ENCODE assay signal across 16 mouse cellular contexts in genomic region chr7:71413121-71413520, GRCm38 (mm10).
"Had no signal": no experiment of that assay in that cellular context is flagged by ENCODE, and none has a peak within 500 bp of the region (broad histone marks: within the 10 kb centered on the region; RNA-seq: fewer than 3 reads in every experiment).

No protein-coding gene starts in this region.

- H3K27me3 ChIP-seq: neural tube, embryonic 15.5 days; stomach, embryonic 15.5 days had no signal

- H3K4me3 ChIP-seq: neural tube, embryonic 13.5 days; neural tube, embryonic 15.5 days; stomach, embryonic 15.5 days had no signal

- H3K36me3 ChIP-seq: neural tube, embryonic 13.5 days; neural tube, embryonic 15.5 days; stomach, embryonic 15.5 days had no signal

- H3K27ac ChIP-seq: neural tube, embryonic 13.5 days; neural tube, embryonic 15.5 days; stomach, embryonic 15.5 days; stomach, postnatal 0 days had no signal

- H3K4me2 ChIP-seq: neural tube, embryonic 13.5 days; neural tube, embryonic 15.5 days; stomach, embryonic 15.5 days had no signal

- H3K9me3 ChIP-seq: neural tube, embryonic 13.5 days; neural tube, embryonic 15.5 days; stomach, embryonic 15.5 days had no signal

- DNase-seq: retina, postnatal 1 day; right cerebral cortex, adult 18-20 months; right cerebral cortex, postnatal 14 days; right cerebral cortex, postnatal 25 days; right cerebral cortex, postnatal 4 days; spleen, adult 18-20 months; thymus, adult 18-20 months; thymus, adult 2 months; thymus, postnatal 14 days; thymus, postnatal 25 days; thymus, postnatal 36 days; thymus, postnatal 4 days had no signal

- H3K9ac ChIP-seq: neural tube, embryonic 13.5 days; neural tube, embryonic 15.5 days; stomach, embryonic 15.5 days had no signal
